Mouse (Mus musculus) lung, adult 2 months (tissue): ENCODE data around the gene Cpn1.

Source experiments
- CTCF ChIP-seq: fragments of 200-500 bp; IDR thresholded peaks from 2 replicates; pipeline ENCODE4 v1.5.1; 2011; ENCODE audit warnings: mild to moderate bottlenecking, low read length, control low read depth; ENCODE audit not compliant: insufficient read depth
- POLR2A ChIP-seq: fragments of 200-500 bp; IDR thresholded peaks from 2 replicates; pipeline ENCODE4 v1.6.1; 2011; ENCODE audit warnings: low read depth, mild to moderate bottlenecking, control low read depth, low read length, borderline replicate concordance; ENCODE audit errors: extremely low read depth

- TF ChIP-seq POLR2A, result peak; percentile 55; the same call in 1 of the 2 replicates
- TF ChIP-seq CTCF, result no peak
Observed at GRCm38 (mm10) chr19:43960014-43960413, 26.3 kb downstream of the Cpn1 start.
